14 mouse cellular contexts compared by ENCODE assay signal in genomic region chr7:80743920-80744630, GRCm38 (mm10). TPM values are rescaled to one million over a fixed set of nuclear protein-coding genes. Genes with fewer than 3 reads are reported as not detected.
A peak's percentile ranks its signal among the peaks of the same experiment; 100 is the strongest.
DNase-seq lines count a peak whose midpoint lies in the region; ATAC-seq and TF ChIP-seq lines count a peak whose summit lies in the region.
"Had no signal": no experiment of that assay in that cellular context is flagged by ENCODE, and none has a peak within 500 bp of the region (broad histone marks: within the 10 kb centered on the region; RNA-seq: fewer than 3 reads in every experiment).

No protein-coding gene starts in this region.

- H3K9ac ChIP-seq in embryonic facial prominence, embryonic 11.5 days (replicated peaks; ENCODE audit: low read length) = no peak overlapping the region; the same call in 1 of the 2 replicates
- H3K9ac ChIP-seq: liver, embryonic 12.5 days had no signal

- no peak for ATAC-seq in embryonic facial prominence, embryonic 11.5 days (replicated peaks; ENCODE audit: insufficient number of reproducible peaks, low FRiP score, low TSS enrichment, low read depth)
- ATAC-seq: liver, embryonic 12.5 days had no signal

- WGBS in embryonic facial prominence, embryonic 11.5 days = 61% methylated on average over 9 of the region's 9 CpGs
- WGBS in embryonic facial prominence, embryonic 10.5 days = 65% methylated on average over 9 of the region's 9 CpGs

- no peak overlapping the region for H3K4me2 ChIP-seq in embryonic facial prominence, embryonic 11.5 days (ENCODE audit: low read depth, low read length)
- H3K4me2 ChIP-seq in myocyte (ENCODE audit: low read depth) = no peak overlapping the region
- H3K4me2 ChIP-seq: liver, embryonic 12.5 days had no signal

- TF ChIP-seq POLR2A in myocyte (IDR thresholded peaks at IDR 0.05; ENCODE audit: insufficient read length, low read depth) = no peak

- H3K4me3 ChIP-seq in embryonic facial prominence, embryonic 11.5 days (ENCODE audit: low read depth, low read length) = no peak overlapping the region
- no peak overlapping the region for H3K4me3 ChIP-seq in embryonic facial prominence, embryonic 10.5 days
- no peak overlapping the region for H3K4me3 ChIP-seq in layer of hippocampus, adult 2 months
- H3K4me3 ChIP-seq in myocyte = no peak overlapping the region
- H3K4me3 ChIP-seq: hindbrain, embryonic 10.5 days; liver, embryonic 12.5 days had no signal

- peaks cover 2% of the 10 kb centered on the region; the same call in 1 of the 2 replicates for H3K4me1 ChIP-seq in embryonic facial prominence, embryonic 11.5 days (ENCODE audit: control insufficient read depth, insufficient read depth, low read length)
- H3K4me1 ChIP-seq in embryonic facial prominence, embryonic 10.5 days = peaks cover 39% of the 10 kb centered on the region
- H3K4me1 ChIP-seq: liver, embryonic 12.5 days had no signal

- H3ac ChIP-seq in myocyte (ENCODE audit: control insufficient read depth, insufficient read length) = no peak overlapping the region

- H3K27ac ChIP-seq in embryonic facial prominence, embryonic 11.5 days (replicated peaks; ENCODE audit: low read depth, low read length) = 0 out of 2 replicates have a peak overlapping the region, but pooled peaks have one; percentile 4
- H3K27ac ChIP-seq in embryonic facial prominence, embryonic 10.5 days (replicated peaks) = no peak overlapping the region; the same call in 1 of the 2 replicates
- peak overlapping the region; percentile 46; the same call in 1 of the 2 replicates for H3K27ac ChIP-seq in layer of hippocampus, adult 2 months
- H3K27ac ChIP-seq: liver, embryonic 12.5 days had no signal

- TF ChIP-seq CTCF in layer of hippocampus, adult 2 months (conservative IDR thresholded peaks at IDR 0.05) = no peak

- H3K9me3 ChIP-seq in embryonic facial prominence, embryonic 11.5 days (replicated peaks; ENCODE audit: control insufficient read depth, low read length) = no peaks in the 10 kb centered on the region
- no peaks in the 10 kb centered on the region for H3K9me3 ChIP-seq in embryonic facial prominence, embryonic 10.5 days
- H3K9me3 ChIP-seq: hindbrain, embryonic 10.5 days; liver, embryonic 12.5 days had no signal

- no peaks in the 10 kb centered on the region for H3K27me3 ChIP-seq in embryonic facial prominence, embryonic 11.5 days (ENCODE audit: control insufficient read depth, insufficient read depth, low read length)
- no peaks in the 10 kb centered on the region for H3K27me3 ChIP-seq in embryonic facial prominence, embryonic 10.5 days (replicated peaks; ENCODE audit: low read depth, poor library complexity, severe bottlenecking)
- H3K27me3 ChIP-seq in myocyte (ENCODE audit: control insufficient read depth, insufficient read depth, insufficient read length) = no peaks in the 10 kb centered on the region
- H3K27me3 ChIP-seq: liver, embryonic 12.5 days had no signal

- H3K79me2 ChIP-seq in myocyte (ENCODE audit: control insufficient read depth, insufficient read depth) = no peaks in the 10 kb centered on the region

- H3K36me3 ChIP-seq in embryonic facial prominence, embryonic 11.5 days (replicated peaks; ENCODE audit: control insufficient read depth, insufficient read depth, low read depth, low read length) = peaks cover 2% of the 10 kb centered on the region; the same call in 1 of the 2 replicates
- peaks cover 51% of the 10 kb centered on the region for H3K36me3 ChIP-seq in embryonic facial prominence, embryonic 10.5 days (replicated peaks)
- peaks cover 45% of the 10 kb centered on the region for H3K36me3 ChIP-seq in myocyte (ENCODE audit: control insufficient read depth, insufficient read depth)

- DNase-seq in embryonic facial prominence, embryonic 11.5 days (ENCODE audit: low spot score) = peak; percentile 25
- no peak for DNase-seq in embryonic facial prominence, embryonic 10.5 days (ENCODE audit: low spot score)
- DNase-seq in layer of hippocampus, adult 2 months (ENCODE audit: low spot score in 2 of 2) = no peak
- no peak for DNase-seq in layer of hippocampus, postnatal 25 days (ENCODE audit: extremely low spot score in 1 of 2, low spot score in 1 of 2)
- DNase-seq in R1 (ENCODE audit: low read depth, low spot score) = peak; percentile 35
- no peak for DNase-seq in spleen, postnatal 10 days (ENCODE audit: low spot score in 2 of 2)
- DNase-seq in kidney, postnatal 10 days = no peak
- DNase-seq: cerebellum, adult 11 months; kidney, adult 11 months; kidney, postnatal 4 days; thymus, postnatal 14 days had no signal

TF ChIP-seq in myocyte, 11 proteins besides CTCF, POLR2A, EP300 and RAD21:
- peak in 2 of 3 experiments; percentile 16 to 88 for TF ChIP-seq MYOD1 (IDR thresholded peaks at IDR 0.05; ENCODE audit: control insufficient read depth in 1 of 3, insufficient read length in 2 of 3, low read depth in 2 of 3)
- TF ChIP-seq MYOG (IDR thresholded peaks at IDR 0.05; ENCODE audit: control insufficient read depth in 1 of 3, insufficient read depth in 1 of 3, insufficient read length in 2 of 3, low read depth in 2 of 3) = peak in 1 of 3 experiments; percentile 27
- TF ChIP-seq POLR2AphosphoS2 (IDR thresholded peaks at IDR 0.05; ENCODE audit: insufficient read length, low read depth) = no peak
- TF ChIP-seq CEBPB (IDR thresholded peaks at IDR 0.05; ENCODE audit: insufficient read depth, poor library complexity, severe bottlenecking) = no peak

RNA-seq across cellular contexts. Expression of gene Crtc3, which starts 55.4 kb away (rescaled TPM):
- 8.4 and 9.7 TPM in 2 replicates for polyA plus RNA-seq in embryonic facial prominence, embryonic 11.5 days (2014; fragmentation: Nextera tagmentation; extraction: Ambion mirVana)
- 9.0 and 11.2 TPM in 2 replicates for polyA plus RNA-seq in embryonic facial prominence, embryonic 10.5 days (2016; fragmentation: Nextera tagmentation; extraction: Ambion mirVana)
- 10 to 100 TPM; 21.0 to 24.4 TPM for total RNA-seq in layer of hippocampus, adult 2 months (2021)
- 10 to 100 TPM; 15.5 to 24.9 TPM for total RNA-seq in layer of hippocampus, postnatal 25 days (2021)
- polyA plus RNA-seq in myocyte (2012; fragmentation: generic; extraction: Trizol) = 6.4 TPM

Comparison
In these comparisons a context has a peak if more than half of its experiments do, and no peak if none do; other contexts are left out.
1. DNase-seq: peak in embryonic facial prominence, embryonic 11.5 days (single experiment) and R1 (single experiment); none in embryonic facial prominence, embryonic 10.5 days (single experiment), layer of hippocampus, adult 2 months (0 of 2), layer of hippocampus, postnatal 25 days (0 of 2), spleen, postnatal 10 days (0 of 2) and kidney, postnatal 10 days (single experiment).